Mouse (Mus musculus) olfactory bulb, adult 2 months (tissue): ENCODE results near the gene Nxf1. TPM values are rescaled to one million over a fixed set of nuclear protein-coding genes. Genes with fewer than 3 reads are reported as not detected.
A peak's percentile ranks its signal among the peaks of the same experiment; 100 is the strongest.

ENCODE experiments used
- H3K27ac ChIP-seq: fragments of 200-500 bp; 2 replicates; pipeline ENCODE4 v1.5.1; 2012; ENCODE audit warnings: low read depth, low read length; ENCODE audit not compliant: insufficient read depth
- H3K4me1 ChIP-seq: fragments of 200-500 bp; 2 replicates; pipeline ENCODE4 v1.6.1; 2012; ENCODE audit warnings: low read length; ENCODE audit not compliant: control insufficient read depth, insufficient read depth
- H3K4me3 ChIP-seq: fragments of 200-500 bp; 2 replicates; pipeline ENCODE4 v1.5.1; 2012; ENCODE audit warnings: mild to moderate bottlenecking, low read depth, low read length, moderate library complexity; ENCODE audit not compliant: insufficient read depth
- CTCF ChIP-seq: fragments of 200-500 bp; IDR thresholded peaks from 2 replicates; pipeline ENCODE4 v1.5.1; 2012; ENCODE audit warnings: low read depth, mild to moderate bottlenecking, low read length, moderate library complexity; ENCODE audit not compliant: insufficient read depth
- POLR2A ChIP-seq: fragments of 200-500 bp; IDR thresholded peaks from 2 replicates; pipeline ENCODE4 v1.6.1; 2012; ENCODE audit warnings: mild to moderate bottlenecking, low read depth, low read length, moderate library complexity; ENCODE audit not compliant: insufficient read depth
- WGBS: fragments of 180-500 bp; shearing (Covaris S2); methylation state at CpG from one replicate; pipeline ENCODE4 v1.1.7; 2018; 5-methylcytosine and 5-hydroxymethylcytosine counted together
- polyA plus RNA-seq: library from polyadenylated mRNA; stranded (reverse); fragments of >200 nt; gene quantifications from 2 replicates; pipeline ENCODE4 v1.2.4, GENCODE M21; 2012; ENCODE audit warnings: low replicate concordance; ENCODE audit not compliant: missing spikeins, insufficient read depth, insufficient read length

Gene Nxf1
- polyA plus RNA-seq, 1 experiment = not detected

DNA sequence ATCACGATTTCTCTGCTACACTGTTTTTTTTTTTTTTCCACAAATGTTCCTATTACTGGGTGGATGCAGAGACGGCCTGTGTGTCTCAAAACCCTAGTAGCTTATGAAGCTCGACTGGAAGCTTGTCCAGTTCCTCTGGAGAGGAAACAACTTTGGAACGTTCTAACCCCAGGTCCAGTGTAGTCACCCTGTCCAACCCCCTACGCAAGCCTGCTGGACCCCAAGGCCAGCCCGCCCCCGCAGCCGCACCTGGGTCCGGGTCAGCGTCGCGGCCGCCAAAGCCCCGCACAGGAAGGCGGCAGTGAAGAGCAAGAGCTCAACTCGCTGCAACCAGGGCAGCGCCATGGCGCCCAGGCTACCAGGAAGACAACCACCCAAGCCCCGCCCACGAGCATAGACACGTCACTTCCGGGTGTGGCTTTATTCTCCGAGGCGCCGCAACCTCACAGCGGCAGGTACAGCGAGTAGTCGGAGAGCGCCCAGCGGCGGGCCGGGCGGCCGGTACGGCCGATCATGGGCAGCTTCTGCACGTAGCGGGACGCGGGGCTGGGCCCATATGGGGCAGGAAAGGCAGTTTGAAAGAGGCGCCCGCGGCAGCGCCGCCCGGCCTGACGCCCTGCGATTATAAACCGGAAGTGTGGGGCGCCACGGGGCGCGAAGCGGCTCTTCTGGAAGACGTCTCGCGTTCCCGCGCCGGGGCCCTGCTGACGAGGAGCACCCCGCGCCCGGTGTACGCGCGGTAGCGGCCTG lies 17.4 kb downstream of the Nxf1 start, which contains the start of gene Tmem179b:
TSS of gene Tmem179b (minus strand) at position 382 of the 750 bp plus-strand sequence.
- peak; percentile 95 for TF ChIP-seq POLR2A
- TF ChIP-seq CTCF = no peak
- under 1% methylated on average over 68 of the region's 68 CpGs for WGBS
- Histone ChIP-seq H3K27ac (peak within 1 kb of the TSS; percentile 88), H3K4me1 (peaks cover 16% of the 10 kb centered on the region), H3K4me3 (peak within 1 kb of the TSS; percentile 91)

DNA sequence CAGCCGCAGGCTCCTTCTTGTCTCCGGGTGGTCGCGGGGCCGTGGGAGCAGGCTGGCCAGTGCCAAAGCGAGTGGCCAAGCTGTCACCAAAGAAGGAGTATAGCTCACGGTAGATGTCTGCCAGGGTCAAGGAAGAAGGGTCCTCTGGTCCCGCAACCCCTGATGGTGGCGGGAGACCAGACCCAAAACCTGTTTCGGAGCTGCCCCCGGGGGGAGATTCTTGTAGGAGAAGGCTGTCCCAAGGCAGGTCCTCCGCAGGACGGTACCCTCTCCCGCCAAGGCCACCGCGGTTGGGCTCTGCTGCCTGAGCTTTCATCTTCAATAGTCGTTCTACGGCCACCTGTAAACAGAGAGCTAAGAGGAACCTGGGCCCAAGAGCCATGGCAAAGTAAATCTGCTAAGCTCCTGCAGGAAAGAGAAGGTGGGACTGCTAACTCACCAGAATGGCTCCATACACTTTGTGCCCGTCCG lies 18.1 kb downstream of the Nxf1 start:
- WGBS = 3% methylated on average over 20 of the region's 20 CpGs
- H3K4me3 ChIP-seq = peak overlapping the region; percentile 91
- TF ChIP-seq POLR2A (no peak), CTCF (no peak)
- H3K27ac ChIP-seq = peak overlapping the region; percentile 88
- peaks cover 16% of the 10 kb centered on the region for H3K4me1 ChIP-seq

DNA sequence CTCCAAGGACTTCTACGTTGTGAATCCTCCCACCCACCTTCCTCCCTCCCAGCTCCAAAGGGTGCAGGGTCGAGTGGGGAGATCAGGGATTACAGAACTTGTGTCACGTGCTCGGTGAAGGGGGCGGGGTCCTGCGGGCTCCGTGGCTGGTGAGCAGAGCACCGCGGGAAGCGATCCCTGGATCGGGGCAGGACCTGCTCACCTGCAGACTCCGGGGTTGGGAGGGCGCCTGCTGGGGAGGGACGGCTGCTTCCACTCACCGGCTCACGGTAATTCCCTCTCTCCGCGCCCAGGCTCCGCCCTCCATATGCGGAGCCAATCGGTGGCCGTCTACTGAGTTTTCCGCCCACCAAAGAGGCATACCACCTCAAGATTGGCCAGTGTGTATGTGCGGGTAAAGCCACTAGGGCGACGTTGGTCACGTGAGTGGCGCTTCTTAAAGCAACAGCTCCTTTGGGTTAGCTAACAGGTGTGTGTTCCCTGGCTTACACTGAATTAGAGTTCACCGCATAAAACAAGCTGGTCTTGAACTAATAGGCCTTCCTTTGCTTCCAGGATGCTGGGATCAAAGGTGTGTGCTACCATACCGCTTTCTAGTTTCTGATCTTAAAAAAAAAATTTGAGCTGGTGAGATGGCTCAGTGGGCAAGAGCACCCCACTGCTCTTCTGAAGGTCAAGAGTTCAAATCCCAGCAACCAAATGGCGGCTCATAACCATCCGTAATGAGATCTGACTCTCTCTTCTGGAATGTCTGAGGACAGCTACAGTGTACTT lies 29.3 kb downstream of the Nxf1 start, which contains the start of gene Taf6l:
TSS of gene Taf6l (minus strand) at position 410 of the 774 bp plus-strand sequence.
- TF ChIP-seq CTCF (no peak), POLR2A (no peak)
- Histone ChIP-seq H3K4me1 (no peaks in the 10 kb centered on the region), H3K4me3 (peak within 1 kb of the TSS; percentile 80), H3K27ac (no peak within 1 kb of the TSS)
- WGBS = under 1% methylated on average over 32 of the region's 32 CpGs

DNA sequence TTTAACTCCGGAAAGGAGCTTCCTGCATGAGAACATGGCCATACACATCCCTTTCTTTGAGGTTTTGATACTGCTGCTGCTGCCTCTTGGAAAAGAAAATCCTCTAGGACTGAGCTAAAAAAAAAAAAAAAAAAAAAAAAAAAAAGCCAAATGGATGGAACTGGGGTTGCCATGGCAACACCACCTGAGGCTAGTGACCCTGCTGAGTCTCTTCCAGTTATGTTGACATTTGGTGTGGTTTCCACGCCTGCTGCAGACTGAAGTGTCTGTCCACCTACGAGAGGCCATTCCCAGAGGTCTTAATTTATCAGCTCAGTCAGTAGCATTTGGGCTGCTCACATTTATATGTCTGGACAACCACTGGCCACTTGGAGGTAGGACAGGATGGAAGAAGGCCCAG lies 31.6 kb downstream of the Nxf1 start:
- no peak overlapping the region for H3K4me3 ChIP-seq
- WGBS = 33% methylated on average over 3 of the region's 3 CpGs
- no peak overlapping the region for H3K27ac ChIP-seq
- TF ChIP-seq CTCF (no peak), POLR2A (no peak)
- H3K4me1 ChIP-seq = no peaks in the 10 kb centered on the region

DNA sequence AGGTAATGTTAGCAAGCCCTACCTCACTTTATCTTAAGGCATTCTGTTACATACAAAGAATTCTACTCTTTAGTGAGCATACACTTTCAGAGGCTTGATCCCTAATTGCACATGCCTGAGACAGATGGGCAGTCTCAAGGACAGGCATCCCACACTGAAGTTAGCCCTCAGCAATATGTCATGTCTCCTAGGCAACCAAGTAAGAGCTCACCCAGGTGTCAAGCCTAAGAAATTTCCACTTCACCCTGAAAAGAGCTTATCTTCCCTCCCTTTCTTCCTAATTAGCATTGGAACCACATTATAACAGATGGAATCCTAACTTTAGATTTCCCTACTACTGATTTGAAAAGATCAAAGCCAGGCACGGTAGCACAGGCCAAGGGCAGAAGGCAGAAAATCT lies 32.3 kb downstream of the Nxf1 start:
- 38% methylated on average over 1 of the region's 1 CpGs for WGBS
- no peak overlapping the region for H3K4me3 ChIP-seq
- H3K4me1 ChIP-seq = no peaks in the 10 kb centered on the region
- H3K27ac ChIP-seq = no peak overlapping the region
- no peak for TF ChIP-seq POLR2A
- TF ChIP-seq CTCF = no peak

DNA sequence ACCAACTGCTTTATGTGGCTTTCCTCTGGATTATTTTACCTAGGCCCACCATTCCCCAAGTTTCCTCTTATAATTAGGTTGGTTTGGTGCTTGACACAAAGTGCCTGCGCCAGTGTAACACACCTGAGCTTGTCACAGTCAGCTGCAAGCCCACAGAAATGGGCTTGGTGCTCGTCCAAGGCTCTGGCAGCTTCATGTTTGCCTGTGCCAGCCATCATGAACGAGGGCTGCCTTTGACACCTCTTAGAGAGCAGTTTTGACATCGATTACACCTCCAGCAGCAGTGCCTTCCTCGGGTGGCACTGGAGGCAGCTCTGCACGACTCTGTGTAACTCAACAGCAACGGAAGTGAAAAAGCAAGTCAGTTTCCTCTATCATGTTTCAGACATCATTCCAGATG lies 33.3 kb downstream of the Nxf1 start:
- H3K4me3 ChIP-seq = no peak overlapping the region
- no peaks in the 10 kb centered on the region for H3K4me1 ChIP-seq
- no peak overlapping the region for H3K27ac ChIP-seq
- WGBS = 73% methylated on average over 7 of the region's 7 CpGs
- TF ChIP-seq CTCF (no peak), POLR2A (no peak)

DNA sequence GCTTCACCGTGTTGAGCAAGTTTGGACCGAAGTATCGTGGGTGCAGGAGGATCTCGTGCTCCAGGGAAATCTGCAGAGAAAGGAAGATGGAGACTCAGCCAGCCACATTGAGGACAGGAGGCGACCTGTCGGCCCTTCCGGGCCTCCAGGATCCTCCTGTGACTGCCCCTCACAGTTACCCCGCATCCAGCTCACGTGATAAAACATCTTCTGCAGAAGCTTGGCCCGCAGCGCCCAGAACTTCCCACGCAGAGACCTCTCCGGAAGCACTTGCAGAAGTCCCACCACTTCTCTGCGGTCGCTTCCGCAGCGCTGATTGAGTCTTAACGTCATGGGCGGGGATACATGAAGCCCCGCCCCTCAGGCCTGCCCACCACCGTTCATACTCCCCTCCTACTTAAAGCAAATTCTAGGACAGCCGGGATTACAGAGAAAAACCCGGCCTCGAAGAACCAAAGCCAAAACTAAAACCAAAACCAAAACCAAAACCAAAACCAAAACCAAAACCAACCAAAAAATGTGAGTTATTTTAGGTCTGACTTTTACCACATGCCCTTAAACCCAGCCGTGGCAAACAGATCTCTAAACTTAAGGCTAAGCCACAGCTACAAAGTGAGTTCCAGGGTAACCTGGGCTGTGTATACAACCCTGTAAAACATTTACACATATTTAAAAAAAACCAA lies 41.5 kb downstream of the Nxf1 start, which contains the start of gene Polr2g:
TSS of gene Polr2g (minus strand) at position 314 of the 683 bp plus-strand sequence.
- Histone ChIP-seq H3K27ac (0 out of 2 replicates have a peak within 1 kb of the TSS, but pooled peaks have one; percentile 53), H3K4me3 (peak within 1 kb of the TSS; percentile 71), H3K4me1 (peaks cover 8% of the 10 kb centered on the region)
- no peak for TF ChIP-seq CTCF
- TF ChIP-seq POLR2A = peak; percentile 70
- WGBS = under 1% methylated on average over 25 of the region's 25 CpGs

DNA sequence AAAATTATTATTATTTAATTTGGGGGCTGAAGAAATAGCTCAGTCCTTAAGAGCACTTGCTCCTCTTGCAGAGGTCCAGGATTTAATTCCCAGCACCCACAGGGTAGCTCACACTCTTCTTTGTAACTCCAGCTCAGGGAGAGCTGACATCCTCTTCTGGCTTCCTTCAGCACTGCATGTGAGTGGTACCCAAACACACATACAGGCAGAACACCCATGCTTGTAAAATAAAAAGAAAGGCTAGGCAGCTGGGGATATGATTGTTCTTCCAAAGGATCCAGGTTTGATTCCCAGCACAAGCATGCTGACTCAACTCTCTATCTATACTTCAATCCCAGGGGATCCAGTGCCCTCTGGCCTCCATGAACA lies 42.1 kb downstream of the Nxf1 start:
- H3K4me3 ChIP-seq = no peak overlapping the region
- no peak overlapping the region for H3K27ac ChIP-seq
- TF ChIP-seq POLR2A (no peak), CTCF (no peak)

More for the DNA sequence above, 42.1 kb downstream of the Nxf1 start:
- peaks cover 14% of the 10 kb centered on the region for H3K4me1 ChIP-seq
